Mouse (Mus musculus) midbrain, embryonic 12.5 days (tissue): Measurements from ENCODE around the gene Dlg2. TPM values are rescaled to one million over a fixed set of nuclear protein-coding genes. Genes with fewer than 3 reads are reported as not detected.
A peak's percentile ranks its signal among the peaks of the same experiment; 100 is the strongest.

Experiments
- ATAC-seq: fragments of 200-750 bp; cut with Nextera tagmentation; 2 replicates; pipeline ENCODE4 v1.8.0; 2017; ENCODE audit warnings: low read depth, moderate TSS enrichment, moderate library complexity; ENCODE audit not compliant: low FRiP score
- H3K27ac ChIP-seq: fragments of 300-500 bp; sonication (generic); replicated peaks from 2 replicates; pipeline ENCODE4 v1.5.1; 2016; ENCODE audit warnings: mild to moderate bottlenecking
- H3K27me3 ChIP-seq: fragments of 300-500 bp; sonication (generic); 2 replicates; pipeline ENCODE4 v1.6.1; 2016; ENCODE audit warnings: mild to moderate bottlenecking
- H3K36me3 ChIP-seq: fragments of 300-500 bp; sonication (generic); 2 replicates; pipeline ENCODE4 v1.6.1; 2016
- H3K4me1 ChIP-seq: fragments of 300-500 bp; sonication (generic); 2 replicates; pipeline ENCODE4 v1.6.1; 2016
- H3K4me2 ChIP-seq: fragments of 300-500 bp; sonication (generic); replicated peaks from 2 replicates; pipeline ENCODE4 v1.6.1; 2016; ENCODE audit warnings: mild to moderate bottlenecking, moderate library complexity
- H3K4me3 ChIP-seq: fragments of 300-500 bp; sonication (generic); 2 replicates; pipeline ENCODE4 v1.5.1; 2016; ENCODE audit warnings: mild to moderate bottlenecking
- H3K9ac ChIP-seq: fragments of 300-500 bp; sonication (generic); replicated peaks from 2 replicates; pipeline ENCODE4 v1.6.1; 2016; ENCODE audit warnings: mild to moderate bottlenecking, moderate library complexity
- H3K9me3 ChIP-seq: fragments of 300-500 bp; sonication (generic); 2 replicates; pipeline ENCODE4 v1.6.1; 2016; ENCODE audit warnings: mild to moderate bottlenecking
- WGBS: fragments of 180-500 bp; shearing (Covaris S2); methylation state at CpG from one replicate; pipeline ENCODE4 v1.1.7; 2016; 5-methylcytosine and 5-hydroxymethylcytosine counted together
- polyA plus RNA-seq: library from polyadenylated mRNA; unstranded; fragments of >200 nt; fragmentation: Nextera tagmentation; extraction: Ambion mirVana; gene quantifications from 2 replicates; pipeline ENCODE4 v1.2.1, GENCODE M21; 2016

Gene Dlg2
- polyA plus RNA-seq, 1 experiment from 2014 or later = 4.2 TPM

DNA sequence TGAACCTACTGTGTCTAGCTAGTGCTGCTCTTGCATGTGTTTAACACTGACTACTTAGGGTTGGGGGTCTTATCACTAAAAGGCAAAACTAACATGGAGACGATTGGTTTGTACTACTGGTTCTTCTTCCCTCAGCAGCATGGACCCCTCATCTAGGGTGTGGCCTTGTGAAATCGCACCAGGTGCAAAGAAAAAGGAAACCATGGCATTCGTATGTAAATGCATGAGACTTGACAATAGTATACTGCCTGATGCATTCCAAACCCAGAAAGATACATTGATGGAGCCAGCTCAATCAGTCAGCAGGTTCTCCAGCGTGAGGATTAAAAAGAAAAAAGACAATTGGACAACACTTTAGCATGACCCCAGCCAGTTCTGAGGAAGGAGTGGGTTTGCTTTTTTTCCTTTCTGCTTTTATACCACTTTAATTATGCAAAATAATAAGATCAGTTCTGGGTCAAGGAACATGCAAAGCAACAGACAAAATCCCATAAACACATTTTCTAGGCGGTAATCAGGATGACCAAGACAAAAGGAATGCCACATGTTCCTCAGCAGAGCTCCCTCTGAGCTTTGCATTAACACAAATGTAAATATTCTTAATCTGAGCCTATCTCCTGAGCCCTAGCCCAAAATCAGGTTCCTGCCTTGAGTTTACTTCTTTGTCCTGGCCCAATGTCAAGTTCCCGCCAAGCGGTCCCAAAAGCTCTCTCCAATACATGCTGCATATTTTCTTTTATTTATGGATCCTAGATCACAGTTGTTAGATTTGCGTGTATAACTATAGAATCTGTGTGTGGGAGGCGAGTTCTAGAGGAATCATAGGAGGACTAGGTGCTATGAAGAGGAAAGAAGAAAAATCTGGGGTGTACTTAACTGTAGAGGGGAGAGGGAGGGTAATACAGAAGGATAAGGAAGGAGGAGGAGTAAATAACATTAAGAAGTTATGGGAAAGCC is 595.6 kb downstream of the Dlg2 start:
- Histone ChIP-seq H3K27me3 (no peaks in the 10 kb centered on the region), H3K9me3 (no peaks in the 10 kb centered on the region), H3K4me3 (no peak overlapping the region), H3K4me2 (no peak overlapping the region), H3K36me3 (no peaks in the 10 kb centered on the region), H3K9ac (no peak overlapping the region), H3K27ac (no peak overlapping the region), H3K4me1 (0 out of 2 replicates have a peak, but pooled peaks cover 2% of the 10 kb centered on the region)
- peak; percentile 55; the same call in 1 of the 2 replicates for ATAC-seq
- WGBS = 45% methylated on average over 9 of the region's 9 CpGs

DNA sequence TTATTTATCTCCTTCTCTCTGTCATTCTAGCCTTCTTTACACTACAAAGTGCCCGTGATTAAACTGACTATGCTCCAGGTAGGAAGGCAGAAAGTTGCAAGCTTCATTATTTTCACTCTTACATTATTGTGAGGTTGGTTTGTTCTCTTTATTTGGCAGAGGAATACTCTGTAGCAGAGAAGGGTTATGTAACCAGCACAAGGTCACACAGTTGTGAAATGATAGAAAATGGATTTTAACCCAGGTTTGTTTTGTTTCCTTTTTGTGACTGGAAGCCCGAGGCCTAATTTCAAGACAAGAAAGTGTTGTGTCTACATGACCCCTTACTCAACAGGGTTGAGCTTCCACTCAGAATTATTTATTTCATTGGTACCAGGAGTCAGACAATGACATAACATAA is 609.6 kb downstream of the Dlg2 start:
- H3K36me3 ChIP-seq = no peaks in the 10 kb centered on the region
- no peaks in the 10 kb centered on the region for H3K9me3 ChIP-seq
- peaks cover 5% of the 10 kb centered on the region; the same call in 1 of the 2 replicates for H3K4me1 ChIP-seq
- no peak overlapping the region for H3K4me2 ChIP-seq
- H3K27me3 ChIP-seq = 0 out of 2 replicates have a peak, but pooled peaks cover 8% of the 10 kb centered on the region
- no peak overlapping the region for H3K9ac ChIP-seq
- no peak overlapping the region for H3K27ac ChIP-seq
- WGBS = 71% methylated on average over 2 of the region's 2 CpGs
- no peak for ATAC-seq
- H3K4me3 ChIP-seq = no peak overlapping the region

DNA sequence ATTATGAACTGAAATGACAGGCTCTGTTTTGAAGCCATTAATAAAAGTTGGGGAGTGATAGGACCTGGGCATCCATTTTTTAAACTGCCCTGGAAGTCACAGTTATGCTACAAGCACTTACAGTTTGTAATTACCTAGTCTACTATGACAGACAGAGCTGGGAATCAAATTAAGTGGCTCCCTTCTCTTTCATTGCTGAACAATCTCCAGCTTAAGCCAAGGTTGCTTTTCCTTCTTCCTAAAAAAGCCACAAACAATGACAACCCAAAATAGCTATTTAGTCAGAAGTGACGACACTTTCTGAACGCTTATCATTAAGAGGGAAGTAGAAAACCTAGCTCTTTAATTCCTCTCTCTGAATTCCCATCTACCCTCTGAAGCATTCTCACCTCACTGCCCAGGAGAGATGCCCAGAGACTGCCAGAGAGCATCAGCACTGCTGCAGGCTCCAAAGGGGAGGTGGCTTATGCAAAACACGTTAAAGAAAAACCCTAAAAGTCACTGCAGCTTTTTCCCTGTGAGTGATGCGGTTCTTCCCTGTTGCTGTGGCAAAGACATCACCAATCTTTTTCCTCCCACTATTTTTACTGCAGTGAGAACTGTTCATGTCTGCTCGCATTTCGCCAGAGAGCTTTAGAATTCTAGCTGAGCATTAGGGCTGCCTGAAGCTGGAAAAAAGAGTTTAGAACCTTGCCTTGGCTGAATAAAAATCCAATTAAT is 612.9 kb downstream of the Dlg2 start:
- Histone ChIP-seq H3K4me2 (no peak overlapping the region), H3K4me3 (no peak overlapping the region), H3K36me3 (no peaks in the 10 kb centered on the region), H3K27me3 (peaks cover 8% of the 10 kb centered on the region; the same call in 1 of the 2 replicates), H3K4me1 (peaks cover 10% of the 10 kb centered on the region; the same call in 1 of the 2 replicates), H3K27ac (no peak overlapping the region), H3K9ac (no peak overlapping the region), H3K9me3 (no peaks in the 10 kb centered on the region)
- no peak for ATAC-seq
- WGBS = 35% methylated on average over 6 of the region's 6 CpGs

DNA sequence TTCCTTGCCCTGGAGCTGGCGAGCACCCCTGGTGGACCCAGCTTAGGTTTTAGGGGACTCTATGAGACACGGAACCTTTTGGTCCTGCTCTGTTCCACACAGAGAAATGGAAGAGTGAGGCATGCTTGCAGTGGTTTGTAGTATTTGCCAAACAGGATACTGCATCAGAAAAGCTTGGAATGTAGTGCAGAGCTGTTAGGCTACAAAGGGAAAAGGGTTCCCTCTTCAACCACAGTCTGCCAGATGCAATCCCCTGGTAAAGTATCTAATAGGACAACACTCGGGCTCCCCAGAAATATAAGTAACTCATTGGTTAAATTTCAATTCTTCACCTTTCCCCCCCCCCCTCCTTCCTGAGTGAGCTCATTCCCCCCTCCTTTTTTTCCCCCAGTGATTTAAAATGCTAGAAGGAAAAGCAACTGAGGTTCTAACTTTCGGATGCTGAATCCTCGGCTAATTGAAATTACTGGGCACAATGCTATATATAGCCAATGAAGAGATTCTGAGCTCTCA is 613.9 kb downstream of the Dlg2 start:
- 51% methylated on average over 5 of the region's 5 CpGs for WGBS
- ATAC-seq = no peak; the same call in 1 of the 2 replicates

DNA sequence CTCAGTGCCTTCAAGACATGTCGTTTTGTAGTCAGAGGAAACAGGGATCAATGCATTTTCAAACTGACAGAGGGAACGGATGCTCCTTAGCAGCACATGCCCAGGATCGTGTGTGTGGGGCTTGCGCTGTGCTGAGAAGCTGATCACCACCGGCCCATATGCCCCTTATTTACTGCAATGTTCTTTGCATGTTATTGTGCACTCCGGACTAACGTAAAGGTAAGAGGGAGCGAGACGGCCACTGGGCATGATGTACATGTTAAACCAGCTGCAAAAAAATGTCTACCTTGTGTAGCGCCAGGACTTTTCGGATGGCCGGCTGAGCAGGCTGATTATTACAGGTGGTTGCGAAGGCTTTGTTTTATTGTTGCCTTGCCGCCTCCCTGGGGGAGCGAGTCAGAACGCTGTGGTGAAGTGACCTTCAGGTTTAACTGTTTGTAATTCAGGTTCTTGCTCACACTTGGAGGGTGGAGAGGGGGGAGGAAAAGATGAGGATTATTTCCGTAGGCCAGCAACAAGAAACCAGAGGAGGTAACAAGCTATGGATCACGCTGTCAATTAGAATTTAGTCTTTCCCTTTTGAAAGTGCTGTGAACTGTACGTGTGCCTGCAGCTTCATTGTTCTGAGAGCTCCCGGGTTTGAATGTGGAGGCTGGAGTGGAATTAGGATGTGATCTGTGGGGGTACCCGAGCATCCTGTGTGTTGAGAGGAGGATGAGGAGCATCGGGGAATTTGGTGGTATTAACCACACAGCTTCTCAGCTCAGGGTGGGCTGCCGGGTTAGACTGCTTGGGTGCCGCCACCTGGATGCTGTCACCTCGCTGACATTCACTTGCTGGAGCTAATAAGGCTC is 614.6 kb downstream of the Dlg2 start:
- WGBS = 7% methylated on average over 25 of the region's 25 CpGs
- no peaks in the 10 kb centered on the region for H3K9me3 ChIP-seq
- H3K27me3 ChIP-seq = peaks cover 8% of the 10 kb centered on the region; the same call in 1 of the 2 replicates
- no peak overlapping the region for H3K27ac ChIP-seq
- H3K36me3 ChIP-seq = no peaks in the 10 kb centered on the region
- H3K4me3 ChIP-seq = peak overlapping the region; percentile 40
- peak overlapping the region; percentile 37; the same call in 1 of the 2 replicates for H3K9ac ChIP-seq
- peaks cover 10% of the 10 kb centered on the region; the same call in 1 of the 2 replicates for H3K4me1 ChIP-seq
- H3K4me2 ChIP-seq = peak overlapping the region; percentile 65
- peak; percentile 72 for ATAC-seq

More for the DNA sequence above, 613.9 kb downstream of the Dlg2 start:
- Histone ChIP-seq H3K27ac (no peak overlapping the region), H3K9me3 (no peaks in the 10 kb centered on the region), H3K36me3 (no peaks in the 10 kb centered on the region), H3K4me1 (peaks cover 10% of the 10 kb centered on the region; the same call in 1 of the 2 replicates), H3K9ac (no peak overlapping the region), H3K27me3 (peaks cover 8% of the 10 kb centered on the region; the same call in 1 of the 2 replicates), H3K4me3 (peak overlapping the region; percentile 40), H3K4me2 (peak overlapping the region; percentile 65)

DNA sequence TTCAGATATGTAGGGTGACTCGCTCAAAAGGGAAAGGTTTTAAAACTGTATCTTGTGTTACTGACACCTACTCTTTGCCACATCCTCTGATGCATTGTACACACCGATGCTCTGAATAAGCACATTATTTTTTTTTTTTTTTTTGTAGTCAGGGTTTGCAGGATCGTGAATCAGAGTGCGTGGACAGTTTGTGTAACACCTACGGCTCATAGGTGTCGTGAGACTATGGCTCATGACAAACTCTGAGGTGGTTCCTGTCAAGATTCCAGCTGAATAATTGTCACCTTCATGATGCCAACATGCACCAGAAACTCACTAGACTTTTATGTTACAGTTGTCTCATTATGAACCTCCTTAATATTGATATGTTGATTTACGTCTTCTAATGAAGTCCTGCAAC is 620.0 kb downstream of the Dlg2 start:
- Histone ChIP-seq H3K9ac (no peak overlapping the region), H3K4me2 (no peak overlapping the region), H3K4me1 (0 out of 2 replicates have a peak, but pooled peaks cover 2% of the 10 kb centered on the region), H3K27ac (no peak overlapping the region), H3K27me3 (no peaks in the 10 kb centered on the region; the same call in 1 of the 2 replicates), H3K36me3 (no peaks in the 10 kb centered on the region), H3K9me3 (no peaks in the 10 kb centered on the region), H3K4me3 (no peak overlapping the region)
- ATAC-seq = no peak
- 90% methylated on average over 7 of the region's 7 CpGs for WGBS

DNA sequence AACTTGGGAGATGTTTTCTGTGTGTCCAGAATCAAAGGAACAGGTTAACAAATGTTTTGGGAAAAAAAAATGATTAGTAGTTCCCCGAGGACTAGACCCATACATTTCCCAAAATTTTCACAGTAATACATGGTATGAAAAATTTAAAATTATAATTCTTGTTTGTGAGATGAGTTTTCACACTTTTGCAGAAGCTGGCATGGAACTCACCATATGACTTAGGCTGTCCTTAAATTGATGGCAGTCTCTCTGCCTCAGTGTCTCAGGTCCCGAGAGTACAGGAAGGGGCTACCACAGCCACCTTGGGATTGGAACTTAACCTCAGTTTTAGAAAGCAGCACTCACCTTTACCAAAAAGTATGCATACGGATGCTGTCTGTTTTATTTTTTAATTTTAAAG is 622.0 kb downstream of the Dlg2 start:
- Histone ChIP-seq H3K4me3 (no peak overlapping the region), H3K27ac (no peak overlapping the region), H3K9me3 (no peaks in the 10 kb centered on the region), H3K4me2 (no peak overlapping the region), H3K4me1 (no peaks in the 10 kb centered on the region), H3K27me3 (no peaks in the 10 kb centered on the region), H3K9ac (no peak overlapping the region), H3K36me3 (no peaks in the 10 kb centered on the region)
- WGBS = 89% methylated on average over 3 of the region's 3 CpGs
- ATAC-seq = no peak

DNA sequence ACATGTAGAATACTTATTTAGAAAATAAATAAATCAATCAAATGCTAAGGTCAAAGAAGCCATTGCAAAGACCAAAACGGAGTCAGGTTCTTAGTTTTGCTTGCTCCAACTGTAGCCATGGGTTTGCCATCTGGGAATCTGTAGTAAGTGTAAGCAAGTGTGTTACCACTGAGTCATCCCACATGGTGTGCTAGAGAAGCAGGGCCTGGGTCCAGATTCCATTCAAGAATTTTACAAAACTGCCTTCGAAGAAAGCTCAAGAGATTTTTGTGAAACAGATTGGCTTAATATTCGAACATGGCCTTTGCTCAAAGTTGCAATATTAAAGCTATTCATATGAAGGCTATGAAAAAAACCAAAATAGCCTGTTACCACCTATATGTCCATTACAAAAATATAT is 633.1 kb downstream of the Dlg2 start:
- H3K4me2 ChIP-seq = no peak overlapping the region
- no peak overlapping the region for H3K9ac ChIP-seq
- H3K4me3 ChIP-seq = no peak overlapping the region
- H3K4me1 ChIP-seq = no peaks in the 10 kb centered on the region
- no peaks in the 10 kb centered on the region for H3K36me3 ChIP-seq
- ATAC-seq = no peak
- H3K9me3 ChIP-seq = no peaks in the 10 kb centered on the region
- WGBS = 74% methylated on average over 3 of the region's 3 CpGs
- no peaks in the 10 kb centered on the region for H3K27me3 ChIP-seq
- no peak overlapping the region for H3K27ac ChIP-seq

DNA sequence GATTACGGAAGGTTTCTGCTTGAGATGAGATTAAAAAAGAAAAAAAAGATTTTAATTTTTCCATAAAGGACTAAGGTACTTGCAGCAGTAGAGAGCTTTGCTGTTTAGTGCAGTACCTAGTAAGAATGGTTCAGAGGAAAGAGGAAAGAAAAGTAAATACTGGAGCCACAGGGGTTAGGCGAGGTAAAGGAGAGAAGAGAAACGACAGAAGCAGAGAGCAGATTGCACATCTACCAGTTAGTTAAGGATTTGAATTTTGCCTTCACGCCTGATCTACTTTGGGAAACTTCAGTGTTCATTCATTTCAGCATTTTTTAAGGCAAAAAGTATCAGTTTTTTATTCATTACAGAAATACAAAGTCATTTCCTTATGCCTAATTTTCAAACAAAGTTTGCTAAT is 655.7 kb downstream of the Dlg2 start:
- Histone ChIP-seq H3K4me3 (no peak overlapping the region), H3K27ac (no peak overlapping the region)
- 78% methylated on average over 4 of the region's 4 CpGs for WGBS

DNA sequence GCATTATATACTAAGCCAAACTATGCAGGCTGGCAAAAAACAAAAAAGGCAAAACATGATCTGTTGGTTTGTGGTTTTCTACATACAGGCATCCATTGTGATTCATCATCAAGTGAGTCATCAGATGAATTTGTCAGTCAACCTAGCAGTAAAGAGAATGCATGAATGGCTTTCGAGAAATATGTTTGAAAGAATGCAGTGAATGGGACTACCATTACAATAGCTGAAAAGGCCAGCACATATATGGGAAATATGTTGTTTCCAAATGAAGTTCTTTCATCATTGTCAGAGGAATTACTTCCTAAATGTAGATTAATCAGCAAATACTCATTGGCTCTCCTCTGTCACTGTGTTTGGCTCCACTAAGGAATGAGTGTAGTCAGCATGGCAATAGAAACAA is 677.6 kb downstream of the Dlg2 start:
- Histone ChIP-seq H3K27ac (no peak overlapping the region), H3K4me2 (no peak overlapping the region), H3K27me3 (no peaks in the 10 kb centered on the region), H3K9me3 (no peaks in the 10 kb centered on the region), H3K4me3 (no peak overlapping the region), H3K9ac (no peak overlapping the region), H3K4me1 (no peaks in the 10 kb centered on the region), H3K36me3 (no peaks in the 10 kb centered on the region)
- ATAC-seq = no peak
- 78% methylated on average over 1 of the region's 1 CpGs for WGBS

More for the DNA sequence above, 655.7 kb downstream of the Dlg2 start:
- Histone ChIP-seq H3K4me2 (no peak overlapping the region), H3K36me3 (no peaks in the 10 kb centered on the region), H3K9ac (no peak overlapping the region), H3K27me3 (no peaks in the 10 kb centered on the region), H3K9me3 (no peaks in the 10 kb centered on the region), H3K4me1 (no peaks in the 10 kb centered on the region)
- ATAC-seq = no peak

DNA sequence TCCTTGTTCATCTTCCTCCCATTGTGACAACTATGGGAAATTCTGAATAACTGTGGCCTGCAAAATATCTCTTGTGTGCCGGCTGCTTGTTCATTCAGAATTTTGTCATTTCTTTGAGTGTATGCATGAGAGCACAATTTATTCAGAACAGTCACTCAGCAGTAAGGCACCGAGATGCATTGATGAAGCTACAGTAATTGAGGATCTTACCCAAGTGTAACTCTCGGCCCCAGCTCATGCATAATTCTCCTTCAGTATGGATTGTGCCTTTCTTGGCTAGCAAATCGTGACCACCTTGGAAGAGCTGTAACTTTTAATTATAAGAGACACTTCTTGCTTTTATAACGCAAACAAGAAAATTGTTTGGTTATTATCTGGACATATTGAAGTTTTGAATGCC is 682.7 kb downstream of the Dlg2 start:
- 70% methylated on average over 5 of the region's 5 CpGs for WGBS
- Histone ChIP-seq H3K4me3 (no peak overlapping the region), H3K36me3 (no peaks in the 10 kb centered on the region), H3K27me3 (no peaks in the 10 kb centered on the region), H3K4me2 (no peak overlapping the region), H3K4me1 (no peaks in the 10 kb centered on the region), H3K9me3 (no peaks in the 10 kb centered on the region), H3K27ac (no peak overlapping the region), H3K9ac (no peak overlapping the region)
- 0 out of 2 replicates have a peak, but pooled peaks have one; percentile 44 for ATAC-seq
